Mouse (Mus musculus): ENCODE measurements around the gene Prkn.

- TF ChIP-seq POLR2A (IDR thresholded peaks at IDR 0.05; ENCODE audit: extremely low read depth, insufficient read depth, low read length) = no peak
- TF ChIP-seq CTCF (IDR thresholded peaks at IDR 0.05; ENCODE audit: extremely low read depth, insufficient read depth, low read length) = no peak
Observed at GRCm38 (mm10) chr17:11612801-11613531, 772.8 kb downstream of the Prkn start.
